Mouse (Mus musculus): ENCODE results near the gene Abcb1a. TPM values are rescaled to one million over a fixed set of nuclear protein-coding genes. Genes with fewer than 3 reads are reported as not detected.

Abcb1a gene
- polyA plus RNA-seq (2012; rRNA removed; ENCODE audit: low replicate concordance), result 9.1 and 14.0 TPM in 2 replicates

DNA sequence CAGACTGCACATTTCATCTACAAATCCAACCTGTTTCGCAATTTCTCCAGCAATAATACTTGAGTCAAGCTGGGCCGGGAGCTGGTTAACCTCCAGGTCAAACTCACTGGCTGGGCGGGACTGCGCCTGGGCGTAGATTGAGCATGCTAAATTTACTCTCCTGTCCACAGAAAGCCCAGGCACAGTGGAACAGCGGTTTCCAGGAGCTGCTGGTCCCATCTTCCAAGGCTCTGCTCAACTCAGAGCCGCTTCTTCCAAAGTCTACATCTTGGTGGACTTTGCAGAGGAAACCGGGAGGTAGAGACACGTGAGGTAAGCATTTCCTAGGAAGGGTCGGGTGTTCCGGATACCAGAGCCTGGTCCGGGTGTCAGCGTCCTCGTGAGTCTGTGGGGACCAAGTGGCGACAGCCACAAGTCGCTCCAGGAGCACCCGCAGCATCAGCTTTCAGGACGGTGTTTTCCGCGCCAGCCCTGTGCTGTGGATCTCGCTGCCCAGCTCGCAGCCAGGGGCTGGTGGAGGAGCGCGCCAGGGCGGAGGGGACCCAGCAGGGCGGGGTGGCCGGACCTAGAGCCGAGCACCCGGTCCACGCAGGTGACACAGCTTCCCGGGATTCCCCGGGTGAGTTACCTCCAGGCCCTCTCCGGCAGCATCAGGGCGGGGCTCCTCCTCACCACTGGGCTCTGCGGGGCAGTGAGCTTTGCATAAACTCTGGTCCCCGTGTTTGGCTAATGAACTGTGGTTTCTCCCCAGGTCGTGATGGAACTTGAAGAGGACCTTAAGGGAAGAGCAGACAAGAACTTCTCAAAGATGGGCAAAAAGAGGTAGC is at the start of gene Abcb1a:
Gene Abcb1a (plus strand): TSS at position 167 of the 827 bp plus-strand sequence.

DNA sequence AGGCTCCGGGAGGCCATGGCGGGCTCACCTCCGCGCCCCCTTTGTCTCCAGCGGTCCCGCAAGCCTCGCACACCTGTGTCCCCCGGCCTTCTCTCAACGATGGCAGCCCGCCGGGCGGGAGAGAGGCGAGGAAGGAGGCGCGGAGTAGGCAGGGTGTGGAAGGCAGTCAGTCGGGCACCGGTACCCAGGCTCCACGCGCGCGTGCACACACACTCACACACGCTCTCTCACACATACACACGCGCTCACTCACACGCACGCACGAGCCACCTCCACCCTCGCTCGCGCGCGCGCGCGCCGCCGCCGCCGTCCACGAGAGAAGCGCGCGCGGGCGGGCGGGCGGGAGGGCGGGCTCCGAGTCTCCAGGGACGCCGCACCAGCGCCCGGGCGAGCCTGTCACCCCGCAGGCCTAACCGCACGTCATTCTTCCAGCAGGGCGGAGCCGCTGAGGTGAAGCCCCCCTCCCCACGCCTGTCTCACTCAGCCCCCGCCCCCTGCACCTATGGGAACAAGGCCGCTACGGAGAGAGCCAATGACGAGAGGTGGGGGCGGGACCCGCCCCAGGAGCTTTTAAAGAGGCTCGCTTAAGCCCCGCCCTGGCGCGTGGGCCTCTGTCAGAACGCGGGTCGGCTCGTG is 37.2 kb upstream of the Abcb1a start, which contains the start of gene Rundc3b:
Gene Rundc3b (minus strand): TSS at position 357 of the 636 bp plus-strand sequence.

Other genes starting within 250 kb of the Abcb1a start
- 1.3 and 4.1 TPM in 2 replicates for gene Dbf4, start 237.4 kb upstream of the Abcb1a start, polyA plus RNA-seq (2012; rRNA removed; ENCODE audit: low replicate concordance)
- 2.9 and 4.1 TPM in 2 replicates for gene Slc25a40, start 237.2 kb upstream of the Abcb1a start, polyA plus RNA-seq (2012; rRNA removed; ENCODE audit: low replicate concordance)
- gene Rundc3b, start 37.1 kb upstream of the Abcb1a start, polyA plus RNA-seq (2012; rRNA removed; ENCODE audit: low replicate concordance), result 0.32 and 1.2 TPM in 2 replicates
- gene Abcb1b, start 138.1 kb downstream of the Abcb1a start, polyA plus RNA-seq (2012; rRNA removed; ENCODE audit: low replicate concordance), result 2.1 and 4.3 TPM in 2 replicates
- 0.13 and 0.43 TPM in 2 replicates for gene Abcb4, start 233.6 kb downstream of the Abcb1a start, polyA plus RNA-seq (2012; rRNA removed; ENCODE audit: low replicate concordance)